In genomic region chr12:71837576-71837975, GRCm38 (mm10) we compare ENCODE assay signal across 17 mouse cellular contexts. TPM values are rescaled to one million over a fixed set of nuclear protein-coding genes. Genes with fewer than 3 reads are reported as not detected.
DNase-seq lines count a peak whose midpoint lies in the region; ATAC-seq and TF ChIP-seq lines count a peak whose summit lies in the region.
"Had no signal": no experiment of that assay in that cellular context is flagged by ENCODE, and none has a peak within 500 bp of the region (broad histone marks: within the 10 kb centered on the region; RNA-seq: fewer than 3 reads in every experiment).

No protein-coding gene starts in this region.

- no peak for ATAC-seq in heart, embryonic 16.5 days (replicated peaks; ENCODE audit: extremely low read depth, insufficient read depth, low FRiP score)
- ATAC-seq in megakaryocyte, adult 5-6 weeks (ENCODE audit: poor library complexity, severe bottlenecking), result no peak
- ATAC-seq: forebrain, embryonic 16.5 days; inflammation-experienced regulatory T-cells, adult 6 months; midbrain, embryonic 16.5 days had no signal

- no peak for DNase-seq in gastrocnemius, adult 2 months
- no peak for DNase-seq in gastrocnemius, postnatal 10 days
- DNase-seq in heart, postnatal 36 days, result no peak
- DNase-seq in kidney, postnatal 25 days, result peak; percentile 38 to 49
- no peak for DNase-seq in kidney, postnatal 10 days
- DNase-seq: cerebellum, adult 2 months; cerebellum, postnatal 36 days; layer of hippocampus, postnatal 36 days; thymus, postnatal 14 days had no signal

- H3K4me2 ChIP-seq in heart, embryonic 16.5 days (ENCODE audit: low read depth, low read length), result no peak overlapping the region
- H3K4me2 ChIP-seq: embryonic facial prominence, embryonic 15.5 days; neural tube, embryonic 15.5 days had no signal

- intact Hi-C loops in gastrocnemius, adult 2 months (cut with DNase I), result no loop called here
- intact Hi-C loops in heart, postnatal 36 days (cut with DNase I), result no loop called here

- H3K27ac ChIP-seq in gastrocnemius, adult 2 months, result 0 out of 2 replicates have a peak overlapping the region, but pooled peaks have one; percentile 4
- H3K27ac ChIP-seq in heart, embryonic 16.5 days (ENCODE audit: low read length), result 0 out of 2 replicates have a peak overlapping the region, but pooled peaks have one; percentile 12
- H3K27ac ChIP-seq: embryonic facial prominence, embryonic 15.5 days; neural tube, embryonic 15.5 days had no signal

- WGBS in heart, embryonic 16.5 days, result 67% methylated on average over 5 of the region's 5 CpGs

- H3K4me1 ChIP-seq in heart, embryonic 16.5 days (ENCODE audit: control insufficient read depth, insufficient read depth, low read length), result peaks cover 93% of the 10 kb centered on the region
- H3K4me1 ChIP-seq in megakaryocyte, embryonic 14.5 days, result peaks cover 94% of the 10 kb centered on the region

- no peak overlapping the region for H3K4me3 ChIP-seq in gastrocnemius, adult 2 months
- H3K4me3 ChIP-seq in heart, embryonic 16.5 days (ENCODE audit: low read length), result no peak overlapping the region
- peak overlapping the region; percentile 88 for H3K4me3 ChIP-seq in megakaryocyte, embryonic 14.5 days (replicated peaks)
- H3K4me3 ChIP-seq: embryonic facial prominence, embryonic 15.5 days; neural tube, embryonic 15.5 days had no signal

- TF ChIP-seq CTCF in gastrocnemius, adult 2 months (IDR thresholded peaks at IDR 0.05), result no peak

- H3K36me3 ChIP-seq in heart, embryonic 16.5 days (ENCODE audit: control insufficient read depth, insufficient read depth), result 0 out of 2 replicates have a peak, but pooled peaks cover 2% of the 10 kb centered on the region
- H3K36me3 ChIP-seq in megakaryocyte, embryonic 14.5 days (replicated peaks; ENCODE audit: low read length), result peaks cover 86% of the 10 kb centered on the region
- H3K36me3 ChIP-seq: embryonic facial prominence, embryonic 15.5 days; neural tube, embryonic 15.5 days had no signal

- H3K9ac ChIP-seq in heart, embryonic 16.5 days (ENCODE audit: low read length), result no peak overlapping the region
- H3K9ac ChIP-seq: embryonic facial prominence, embryonic 15.5 days; neural tube, embryonic 15.5 days had no signal

- no peaks in the 10 kb centered on the region for H3K9me3 ChIP-seq in heart, embryonic 16.5 days (replicated peaks; ENCODE audit: control insufficient read depth, low read length)
- H3K9me3 ChIP-seq in megakaryocyte, embryonic 14.5 days, result no peaks in the 10 kb centered on the region
- H3K9me3 ChIP-seq: embryonic facial prominence, embryonic 15.5 days; neural tube, embryonic 15.5 days had no signal

- no peaks in the 10 kb centered on the region for H3K27me3 ChIP-seq in heart, embryonic 16.5 days (ENCODE audit: control insufficient read depth, insufficient read depth, low read length)
- no peaks in the 10 kb centered on the region for H3K27me3 ChIP-seq in megakaryocyte, embryonic 14.5 days (replicated peaks)
- H3K27me3 ChIP-seq: embryonic facial prominence, embryonic 15.5 days; neural tube, embryonic 15.5 days had no signal

RNA-seq across cellular contexts. Expression of gene Daam1, which starts 6.7 kb away (rescaled TPM):
- 10 to 100 TPM in 1 of 2 experiments, 1 to 10 TPM in 1; 8.0 to 12.8 TPM for total RNA-seq in gastrocnemius, adult 2 months (2021)
- total RNA-seq in gastrocnemius, postnatal 10 days (2021), result 10 to 100 TPM; 18.2 to 23.6 TPM
- 21.6 and 21.7 TPM in 2 replicates for polyA plus RNA-seq in heart, embryonic 16.5 days (2015; fragmentation: Nextera tagmentation; extraction: Ambion mirVana)
- total RNA-seq in heart, postnatal 36 days (2021), result 10 to 100 TPM; 68.1 to 82.1 TPM
- polyA plus RNA-seq in megakaryocyte, embryonic 14.5 days (2012; ENCODE audit: insufficient read depth, low replicate concordance), result 52.8 and 186 TPM in 2 replicates
- total RNA-seq in megakaryocyte, adult 5-6 weeks (2015), result 12.3 and 12.7 TPM in 2 replicates
- 14.6 and 18.0 TPM in 2 replicates for total RNA-seq in megakaryocyte, adult 5-6 weeks (2017)

Comparison
In these comparisons a context has a peak if more than half of its experiments do, and no peak if none do; other contexts are left out.
1. DNase-seq: peak in kidney, postnatal 25 days (2 of 2); none in gastrocnemius, adult 2 months (single experiment), gastrocnemius, postnatal 10 days (single experiment), heart, postnatal 36 days (0 of 2) and kidney, postnatal 10 days (single experiment).